Comparison of ENCODE assay signal across 9 mouse cellular contexts in the genomic region with DNA sequence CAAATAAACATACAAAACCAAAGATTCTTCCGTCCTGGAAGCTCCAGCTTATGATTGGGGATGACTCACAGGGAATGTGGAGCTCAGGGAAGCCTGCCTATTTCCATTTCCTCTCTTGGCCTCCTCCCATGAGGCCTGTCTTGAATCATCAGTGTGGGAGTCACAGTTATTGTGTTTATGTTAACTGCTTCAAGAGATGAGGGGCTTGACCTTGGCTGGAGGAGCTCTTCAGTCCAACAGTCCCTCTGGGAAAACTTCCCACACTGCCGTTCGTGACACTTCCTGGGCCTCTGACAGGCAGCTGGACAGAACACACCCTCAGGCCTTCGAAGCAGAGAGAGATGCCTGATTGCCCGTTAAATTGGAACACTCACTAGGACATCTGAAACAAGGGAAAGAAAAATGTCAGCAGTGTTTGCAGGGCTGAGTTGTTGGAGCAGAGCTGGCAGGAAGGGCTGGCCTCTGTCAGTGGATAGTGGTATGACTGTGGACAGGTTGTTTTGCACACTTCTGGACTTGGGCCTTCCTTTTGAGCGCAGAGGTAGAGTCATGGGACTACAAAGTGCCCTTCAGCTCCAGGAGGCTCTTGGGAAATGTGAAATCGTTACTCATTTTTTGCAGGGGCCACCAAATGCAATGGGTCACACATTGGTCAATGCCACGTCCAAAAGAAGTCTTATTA.
DNase-seq lines count a peak whose midpoint lies in the region; ATAC-seq and TF ChIP-seq lines count a peak whose summit lies in the region.
"Had no signal": no experiment of that assay in that cellular context is flagged by ENCODE, and none has a peak within 500 bp of the region (broad histone marks: within the 10 kb centered on the region; RNA-seq: fewer than 3 reads in every experiment).

No protein-coding gene starts in this region.

- 0 out of 2 replicates have a peak overlapping the region, but pooled peaks have one; percentile 6 for H3K27ac ChIP-seq in intestine, embryonic 15.5 days
- H3K27ac ChIP-seq in intestine, postnatal 0 days (ENCODE audit: low read depth, low read length), result no peak overlapping the region
- no peak overlapping the region; the same call in 1 of the 2 replicates for H3K27ac ChIP-seq in embryonic facial prominence, embryonic 10.5 days (replicated peaks)
- H3K27ac ChIP-seq in intestine, embryonic 16.5 days (ENCODE audit: low read length), result no peak overlapping the region
- H3K27ac ChIP-seq in stomach, embryonic 15.5 days, result no peak overlapping the region
- no peak overlapping the region for H3K27ac ChIP-seq in midbrain, embryonic 16.5 days (ENCODE audit: low read length)
- H3K27ac ChIP-seq: embryonic facial prominence, embryonic 12.5 days had no signal

- no peaks in the 10 kb centered on the region for H3K4me1 ChIP-seq in intestine, embryonic 15.5 days (replicated peaks)
- H3K4me1 ChIP-seq in intestine, postnatal 0 days (replicated peaks; ENCODE audit: control insufficient read depth, insufficient read depth, low read length), result no peaks in the 10 kb centered on the region
- no peaks in the 10 kb centered on the region for H3K4me1 ChIP-seq in embryonic facial prominence, embryonic 10.5 days
- no peaks in the 10 kb centered on the region for H3K4me1 ChIP-seq in intestine, embryonic 16.5 days (ENCODE audit: control insufficient read depth, insufficient read depth, low read length)
- H3K4me1 ChIP-seq in stomach, embryonic 15.5 days, result no peaks in the 10 kb centered on the region
- no peaks in the 10 kb centered on the region for H3K4me1 ChIP-seq in midbrain, embryonic 16.5 days (ENCODE audit: control insufficient read depth, insufficient read depth, low read length)
- H3K4me1 ChIP-seq: embryonic facial prominence, embryonic 12.5 days had no signal

- H3K9me3 ChIP-seq in intestine, embryonic 15.5 days, result no peaks in the 10 kb centered on the region
- no peaks in the 10 kb centered on the region for H3K9me3 ChIP-seq in intestine, postnatal 0 days (ENCODE audit: control insufficient read depth)
- H3K9me3 ChIP-seq in embryonic facial prominence, embryonic 10.5 days, result no peaks in the 10 kb centered on the region
- no peaks in the 10 kb centered on the region for H3K9me3 ChIP-seq in intestine, embryonic 16.5 days (ENCODE audit: control insufficient read depth, low read length)
- H3K9me3 ChIP-seq in stomach, embryonic 15.5 days, result no peaks in the 10 kb centered on the region
- no peaks in the 10 kb centered on the region for H3K9me3 ChIP-seq in midbrain, embryonic 16.5 days (replicated peaks; ENCODE audit: control insufficient read depth, low read length, poor library complexity, severe bottlenecking)
- H3K9me3 ChIP-seq: embryonic facial prominence, embryonic 12.5 days had no signal

- no peak overlapping the region for H3K4me2 ChIP-seq in intestine, embryonic 15.5 days (replicated peaks)
- no peak overlapping the region for H3K4me2 ChIP-seq in intestine, postnatal 0 days (replicated peaks; ENCODE audit: low read depth)
- no peak overlapping the region for H3K4me2 ChIP-seq in intestine, embryonic 16.5 days (ENCODE audit: low read depth, low read length)
- H3K4me2 ChIP-seq in stomach, embryonic 15.5 days, result no peak overlapping the region
- H3K4me2 ChIP-seq in midbrain, embryonic 16.5 days (ENCODE audit: low read length), result no peak overlapping the region
- H3K4me2 ChIP-seq: embryonic facial prominence, embryonic 12.5 days had no signal

- no peaks in the 10 kb centered on the region for H3K36me3 ChIP-seq in intestine, embryonic 15.5 days
- H3K36me3 ChIP-seq in intestine, postnatal 0 days (ENCODE audit: control insufficient read depth, insufficient read depth), result no peaks in the 10 kb centered on the region
- H3K36me3 ChIP-seq in embryonic facial prominence, embryonic 10.5 days (replicated peaks), result no peaks in the 10 kb centered on the region
- no peaks in the 10 kb centered on the region for H3K36me3 ChIP-seq in intestine, embryonic 16.5 days (ENCODE audit: control insufficient read depth, insufficient read depth, low read length)
- H3K36me3 ChIP-seq in stomach, embryonic 15.5 days, result no peaks in the 10 kb centered on the region
- no peaks in the 10 kb centered on the region for H3K36me3 ChIP-seq in midbrain, embryonic 16.5 days (ENCODE audit: control insufficient read depth, insufficient read depth, low read length)
- H3K36me3 ChIP-seq: embryonic facial prominence, embryonic 12.5 days had no signal

- peak; percentile 75 for ATAC-seq in intestine, embryonic 15.5 days
- no peak for ATAC-seq in intestine, postnatal 0 days
- ATAC-seq in intestine, embryonic 16.5 days, result peak; percentile 64
- ATAC-seq in stomach, embryonic 15.5 days (ENCODE audit: insufficient read depth, low FRiP score, low read depth), result peak; percentile 79
- no peak for ATAC-seq in midbrain, embryonic 16.5 days

- no peak overlapping the region for H3K4me3 ChIP-seq in intestine, embryonic 15.5 days (replicated peaks)
- no peak overlapping the region for H3K4me3 ChIP-seq in intestine, postnatal 0 days (ENCODE audit: low read depth, low read length)
- H3K4me3 ChIP-seq in embryonic facial prominence, embryonic 10.5 days, result no peak overlapping the region
- no peak overlapping the region for H3K4me3 ChIP-seq in intestine, embryonic 16.5 days (ENCODE audit: low read length)
- no peak overlapping the region for H3K4me3 ChIP-seq in stomach, embryonic 15.5 days (replicated peaks)
- H3K4me3 ChIP-seq in midbrain, embryonic 16.5 days (ENCODE audit: low read depth, low read length), result no peak overlapping the region
- H3K4me3 ChIP-seq: embryonic facial prominence, embryonic 12.5 days had no signal

- DNase-seq in embryonic facial prominence, embryonic 10.5 days (ENCODE audit: low spot score), result peak; percentile 8
- DNase-seq in lung, adult 18-20 months, result peak; percentile 50 to 52
- no peak for DNase-seq in cerebellum, adult 18-20 months

- WGBS in intestine, embryonic 15.5 days, result 37% methylated on average over 8 of the region's 8 CpGs
- 52% methylated on average over 8 of the region's 8 CpGs for WGBS in intestine, postnatal 0 days
- 51% methylated on average over 8 of the region's 8 CpGs for WGBS in embryonic facial prominence, embryonic 10.5 days
- 43% methylated on average over 8 of the region's 8 CpGs for WGBS in intestine, embryonic 16.5 days
- WGBS in stomach, embryonic 15.5 days, result 43% methylated on average over 8 of the region's 8 CpGs
- WGBS in midbrain, embryonic 16.5 days, result 77% methylated on average over 8 of the region's 8 CpGs

- no peaks in the 10 kb centered on the region for H3K27me3 ChIP-seq in intestine, embryonic 15.5 days (replicated peaks)
- H3K27me3 ChIP-seq in intestine, postnatal 0 days (replicated peaks; ENCODE audit: control insufficient read depth, insufficient read depth, low read length), result no peaks in the 10 kb centered on the region
- H3K27me3 ChIP-seq in embryonic facial prominence, embryonic 10.5 days (replicated peaks; ENCODE audit: low read depth, poor library complexity, severe bottlenecking), result no peaks in the 10 kb centered on the region
- H3K27me3 ChIP-seq in intestine, embryonic 16.5 days (replicated peaks; ENCODE audit: control insufficient read depth, insufficient read depth, low read length), result no peaks in the 10 kb centered on the region
- no peaks in the 10 kb centered on the region for H3K27me3 ChIP-seq in stomach, embryonic 15.5 days (replicated peaks)
- H3K27me3 ChIP-seq in midbrain, embryonic 16.5 days (ENCODE audit: control insufficient read depth, insufficient read depth, low read depth, low read length), result no peaks in the 10 kb centered on the region
- H3K27me3 ChIP-seq: embryonic facial prominence, embryonic 12.5 days had no signal

- H3K9ac ChIP-seq in intestine, embryonic 15.5 days, result no peak overlapping the region
- no peak overlapping the region for H3K9ac ChIP-seq in intestine, postnatal 0 days (ENCODE audit: low read depth, low read length)
- H3K9ac ChIP-seq in intestine, embryonic 16.5 days (ENCODE audit: low read depth, low read length), result no peak overlapping the region
- no peak overlapping the region for H3K9ac ChIP-seq in stomach, embryonic 15.5 days
- H3K9ac ChIP-seq in midbrain, embryonic 16.5 days (ENCODE audit: low read depth, low read length), result no peak overlapping the region
- H3K9ac ChIP-seq: embryonic facial prominence, embryonic 12.5 days had no signal

- no peak for TF ChIP-seq CTCF in intestine, postnatal 0 days (IDR thresholded peaks at IDR 0.05; ENCODE audit: low read depth)

Comparison
In these comparisons a context has a peak if more than half of its experiments do, and no peak if none do; other contexts are left out.
1. ATAC-seq: peak in intestine, embryonic 15.5 days (single experiment), intestine, embryonic 16.5 days (single experiment) and stomach, embryonic 15.5 days (single experiment); none in intestine, postnatal 0 days (single experiment) and midbrain, embryonic 16.5 days (single experiment).
2. DNase-seq: peak in embryonic facial prominence, embryonic 10.5 days (single experiment) and lung, adult 18-20 months (2 of 2); none in cerebellum, adult 18-20 months (0 of 2).